Mouse (Mus musculus): Measurements from ENCODE around the gene Kndc1.

GRCm38 (mm10) chr7:139915646-139916257, 21.3 kb downstream of the Kndc1 start:
- TF ChIP-seq CTCF (IDR thresholded peaks at IDR 0.05; ENCODE audit: insufficient read depth, low read length), result no peak
- TF ChIP-seq POLR2A (IDR thresholded peaks at IDR 0.05; ENCODE audit: borderline replicate concordance, extremely low read depth, low read depth, low read length), result no peak
